ENCODE assay signal across 35 mouse cellular contexts in the genomic region with DNA sequence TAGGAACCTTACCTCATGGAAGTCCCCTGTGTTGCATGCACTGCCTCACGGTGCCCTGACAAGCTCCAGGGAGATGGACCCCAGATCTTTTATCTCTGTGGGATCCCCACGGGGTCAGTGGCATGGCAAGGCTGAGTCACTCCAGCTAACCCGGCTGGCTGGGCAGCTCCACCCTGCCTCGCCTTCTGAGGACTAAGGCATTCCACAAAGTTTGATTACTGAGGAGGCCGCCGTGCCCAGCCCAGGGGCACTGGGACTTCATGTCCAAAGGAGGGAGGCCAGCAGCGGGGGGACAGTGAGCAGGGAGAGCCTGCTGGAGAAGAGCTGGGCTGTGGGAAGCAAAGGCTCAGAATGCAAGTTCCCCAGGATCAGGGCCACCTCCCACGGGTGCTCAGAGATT. TPM values are rescaled to one million over a fixed set of nuclear protein-coding genes. Genes with fewer than 3 reads are reported as not detected.
DNase-seq lines count a peak whose midpoint lies in the region; ATAC-seq and TF ChIP-seq lines count a peak whose summit lies in the region.
"Had no signal": no experiment of that assay in that cellular context is flagged by ENCODE, and none has a peak within 500 bp of the region (broad histone marks: within the 10 kb centered on the region; RNA-seq: fewer than 3 reads in every experiment).

No protein-coding gene starts in this region.

- no peak for TF ChIP-seq CTCF in intestine, postnatal 0 days (IDR thresholded peaks at IDR 0.05; ENCODE audit: low read depth)

- H3K9me3 ChIP-seq in intestine, postnatal 0 days (ENCODE audit: control insufficient read depth) = no peaks in the 10 kb centered on the region
- H3K9me3 ChIP-seq: embryonic facial prominence, embryonic 13.5 days; forebrain, embryonic 12.5 days; heart, embryonic 15.5 days; hindbrain, embryonic 13.5 days; kidney, embryonic 15.5 days; liver, embryonic 15.5 days; neural tube, embryonic 12.5 days had no signal

- H3K4me1 ChIP-seq in intestine, postnatal 0 days (replicated peaks; ENCODE audit: control insufficient read depth, insufficient read depth, low read length) = no peaks in the 10 kb centered on the region
- H3K4me1 ChIP-seq: forebrain, embryonic 12.5 days; liver, embryonic 15.5 days; neural tube, embryonic 12.5 days had no signal

- H3K36me3 ChIP-seq in intestine, postnatal 0 days (ENCODE audit: control insufficient read depth, insufficient read depth) = no peaks in the 10 kb centered on the region
- H3K36me3 ChIP-seq: embryonic facial prominence, embryonic 13.5 days; forebrain, embryonic 12.5 days; heart, embryonic 15.5 days; hindbrain, embryonic 13.5 days; kidney, embryonic 15.5 days; limb, embryonic 12.5 days; liver, embryonic 15.5 days; neural tube, embryonic 12.5 days had no signal

- H3K4me3 ChIP-seq in intestine, postnatal 0 days (ENCODE audit: low read depth, low read length) = no peak overlapping the region
- H3K4me3 ChIP-seq: embryonic facial prominence, embryonic 13.5 days; forebrain, embryonic 12.5 days; heart, embryonic 15.5 days; hindbrain, embryonic 13.5 days; kidney, embryonic 15.5 days; limb, embryonic 12.5 days; liver, embryonic 15.5 days; myocyte; neural tube, embryonic 12.5 days had no signal

- peak; percentile 38 for ATAC-seq in intestine, postnatal 0 days
- no peak for ATAC-seq in erythroblast, adult 5-6 weeks (replicated peaks; ENCODE audit: low FRiP score, poor library complexity, severe bottlenecking)
- no peak for ATAC-seq in megakaryocyte progenitor cell, adult 5-6 weeks (replicated peaks; ENCODE audit: poor library complexity)
- ATAC-seq: forebrain, postnatal 0 days; midbrain, embryonic 16.5 days; Patski had no signal

- 41% methylated on average over 8 of the region's 8 CpGs for WGBS in intestine, postnatal 0 days

- no peak overlapping the region for H3K4me2 ChIP-seq in intestine, postnatal 0 days (replicated peaks; ENCODE audit: low read depth)
- H3K4me2 ChIP-seq: embryonic facial prominence, embryonic 13.5 days; forebrain, embryonic 12.5 days; heart, embryonic 15.5 days; hindbrain, embryonic 13.5 days; kidney, embryonic 15.5 days; limb, embryonic 12.5 days; liver, embryonic 15.5 days; lung, embryonic 14.5 days; midbrain, embryonic 11.5 days; neural tube, embryonic 12.5 days had no signal

- no peaks in the 10 kb centered on the region for H3K27me3 ChIP-seq in intestine, postnatal 0 days (replicated peaks; ENCODE audit: control insufficient read depth, insufficient read depth, low read length)
- H3K27me3 ChIP-seq: embryonic facial prominence, embryonic 13.5 days; forebrain, embryonic 12.5 days; heart, embryonic 15.5 days; hindbrain, embryonic 13.5 days; kidney, embryonic 15.5 days; limb, embryonic 12.5 days; liver, embryonic 15.5 days; neural tube, embryonic 12.5 days; Patski had no signal

- H3K27ac ChIP-seq in intestine, postnatal 0 days (ENCODE audit: low read depth, low read length) = no peak overlapping the region
- H3K27ac ChIP-seq: embryonic facial prominence, embryonic 13.5 days; forebrain, embryonic 12.5 days; heart, embryonic 15.5 days; hindbrain, embryonic 13.5 days; kidney, embryonic 15.5 days; limb, embryonic 12.5 days; liver, embryonic 15.5 days; neural tube, embryonic 12.5 days had no signal

- no peak overlapping the region for H3K9ac ChIP-seq in intestine, postnatal 0 days (ENCODE audit: low read depth, low read length)
- H3K9ac ChIP-seq: embryonic facial prominence, embryonic 13.5 days; forebrain, embryonic 12.5 days; forebrain, postnatal 0 days; heart, embryonic 15.5 days; hindbrain, embryonic 13.5 days; kidney, embryonic 15.5 days; limb, embryonic 12.5 days; liver, embryonic 15.5 days; lung, embryonic 14.5 days; neural tube, embryonic 12.5 days had no signal

- peak; percentile 40 for DNase-seq in urinary bladder, adult 2 months (ENCODE audit: low spot score)
- DNase-seq in urinary bladder, postnatal 10 days (ENCODE audit: low spot score) = no peak
- peak; percentile 68 for DNase-seq in urinary bladder, postnatal 14 days (ENCODE audit: low spot score)
- no peak for DNase-seq in lung, postnatal 4 days
- DNase-seq: adrenal gland, postnatal 14 days; cerebellum, adult 11-12 months; cerebellum, adult 9-11 months; embryo, embryonic 11 days; forebrain, postnatal 0 days; gastrocnemius, postnatal 10 days; heart, postnatal 36 days; kidney, adult 18-20 months; kidney, postnatal 25 days; lung, embryonic 14.5 days; lung, postnatal 14 days; right cerebral cortex, postnatal 4 days; thymus, adult 18-20 months; thymus, postnatal 25 days had no signal

RNA-seq across cellular contexts. Expression of a gene that starts 21.7 kb away (rescaled TPM):
- polyA plus RNA-seq in urinary bladder, adult 2 months (2012; rRNA removed) = 25.1 and 28.3 TPM in 2 replicates
- polyA plus RNA-seq in intestine, postnatal 0 days (2015; fragmentation: Nextera tagmentation; extraction: Ambion mirVana) = 2.1 and 2.4 TPM in 2 replicates
- total RNA-seq in erythroblast, adult 5-6 weeks (2015; ENCODE audit: low replicate concordance) = not detected in 2 replicates
- not detected in 2 replicates for total RNA-seq in erythroblast, adult 5-6 weeks (2017; ENCODE audit: low replicate concordance)
- total RNA-seq in megakaryocyte progenitor cell, adult 5-6 weeks (2015) = not detected in 2 replicates
- not detected in 2 replicates for total RNA-seq in megakaryocyte progenitor cell, adult 5-6 weeks (2017)
- total RNA-seq: CH12.LX; megakaryocyte, adult 5-6 weeks had no signal

Comparison
In these comparisons a context has a peak if more than half of its experiments do, and no peak if none do; other contexts are left out.
1. DNase-seq: peak in urinary bladder, adult 2 months (single experiment) and urinary bladder, postnatal 14 days (single experiment); none in urinary bladder, postnatal 10 days (single experiment) and lung, postnatal 4 days (0 of 2).